Mouse (Mus musculus): Measurements from ENCODE around the gene Adam33. TPM values are rescaled to one million over a fixed set of nuclear protein-coding genes. Genes with fewer than 3 reads are reported as not detected.
"Not testable (repeated sequence)": the region's sequence is repeated elsewhere in the genome, so short reads cannot be mapped to it uniquely, and the experiment has no call there.

The Adam33 gene
- total and polyA plus RNA-seq, 2 experiments = 0.28 to 1.7 TPM

GRCm38 (mm10) chr2:131038675-131039074 is 24.9 kb downstream of the Adam33 start:
- Histone ChIP-seq H3K36me3 (ENCODE audit: control insufficient read depth, insufficient read depth, low read length) (no peaks in the 10 kb centered on the region), H3K27ac (replicated peaks; ENCODE audit: insufficient read depth, low read depth, low read length) (no peak overlapping the region), H3K4me1 (ENCODE audit: control insufficient read depth, insufficient read depth, low read length) (peaks cover 3% of the 10 kb centered on the region; the same call in 1 of the 2 replicates), H3K27me3 (ENCODE audit: control insufficient read depth, insufficient read depth, low read length) (peaks cover 11% of the 10 kb centered on the region), H3K4me3 (ENCODE audit: insufficient read depth, low read depth, low read length) (no peak overlapping the region), H3K79me2 (ENCODE audit: control insufficient read depth, insufficient read depth, low read length) (no peaks in the 10 kb centered on the region), H3K9ac (ENCODE audit: low read depth, low read length) (no peak overlapping the region)
- WGBS = 90% methylated on average over 5 of the region's 5 CpGs
- TF ChIP-seq CTCF (IDR thresholded peaks at IDR 0.05; ENCODE audit: low read depth, low read length) (no peak), POLR2A (IDR thresholded peaks at IDR 0.05; ENCODE audit: extremely low read depth, insufficient read depth, low read length) (no peak)
- no peak for DNase-seq (ENCODE audit: extremely low read depth, low read depth, low spot score)

- H3K9ac ChIP-seq (ENCODE audit: low read depth, low read length) = no peak overlapping the region
- H3K4me1 ChIP-seq (ENCODE audit: control insufficient read depth, insufficient read depth, low read length) = peaks cover 3% of the 10 kb centered on the region; the same call in 1 of the 2 replicates
- no peak overlapping the region for H3K27ac ChIP-seq (replicated peaks; ENCODE audit: insufficient read depth, low read depth, low read length)
- no peak for DNase-seq (ENCODE audit: extremely low read depth, low read depth, low spot score)
- no peaks in the 10 kb centered on the region for H3K36me3 ChIP-seq (ENCODE audit: control insufficient read depth, insufficient read depth, low read length)
- H3K4me3 ChIP-seq (ENCODE audit: insufficient read depth, low read depth, low read length) = no peak overlapping the region
- TF ChIP-seq CTCF (IDR thresholded peaks at IDR 0.05; ENCODE audit: low read depth, low read length) (no peak), POLR2A (IDR thresholded peaks at IDR 0.05; ENCODE audit: extremely low read depth, insufficient read depth, low read length) (no peak)
- peaks cover 11% of the 10 kb centered on the region for H3K27me3 ChIP-seq (ENCODE audit: control insufficient read depth, insufficient read depth, low read length)
- WGBS = 95% methylated on average over 6 of the region's 6 CpGs
- H3K79me2 ChIP-seq (ENCODE audit: control insufficient read depth, insufficient read depth, low read length) = no peaks in the 10 kb centered on the region
Measured at GRCm38 (mm10) chr2:131038197-131038596, 25.4 kb downstream of the Adam33 start.

DNA sequence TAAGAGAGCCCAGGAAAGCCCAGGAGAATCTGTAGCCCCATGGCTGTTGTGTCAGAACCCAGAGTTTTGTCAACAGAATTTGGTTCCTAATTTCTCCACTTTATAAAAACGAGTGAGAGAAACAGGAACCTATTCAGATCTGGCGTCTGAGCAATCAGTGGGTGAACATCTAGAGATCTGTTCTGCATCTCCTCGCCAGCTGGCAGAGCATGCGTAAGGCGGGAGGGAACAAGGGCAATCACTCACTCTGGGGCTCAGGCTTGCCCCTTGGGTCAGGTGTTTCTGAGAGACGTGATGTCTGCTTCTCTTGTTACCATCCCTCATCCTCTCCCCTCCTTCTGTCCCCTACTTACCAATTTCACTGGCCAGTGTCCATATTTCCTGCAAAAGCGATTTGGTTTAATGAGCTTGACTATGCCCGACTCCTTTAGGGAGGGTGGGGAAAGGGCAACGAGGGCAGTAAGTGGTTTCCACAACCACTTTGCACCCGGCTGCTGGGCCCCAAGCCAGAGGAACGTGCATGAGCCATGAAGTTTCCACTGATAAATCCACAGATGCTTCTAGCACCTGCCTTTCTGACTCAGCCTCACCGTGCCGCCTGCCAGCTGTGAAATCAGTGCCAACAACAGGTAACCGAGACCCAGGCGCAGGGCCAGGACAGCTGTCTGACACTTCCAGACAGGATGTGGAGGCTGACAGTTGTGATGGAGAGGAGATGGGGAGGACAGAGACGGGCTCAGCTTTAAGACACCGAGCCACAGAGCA is 26.2 kb downstream of the Adam33 start:
- 55% methylated on average over 17 of the region's 17 CpGs for WGBS
- H3K27ac ChIP-seq (replicated peaks; ENCODE audit: insufficient read depth, low read depth, low read length) = no peak overlapping the region
- no peak overlapping the region for H3K9ac ChIP-seq (ENCODE audit: low read depth, low read length)
- TF ChIP-seq POLR2A (IDR thresholded peaks at IDR 0.05; ENCODE audit: extremely low read depth, insufficient read depth, low read length) (no peak), CTCF (IDR thresholded peaks at IDR 0.05; ENCODE audit: low read depth, low read length) (no peak)
- peaks cover 3% of the 10 kb centered on the region; the same call in 1 of the 2 replicates for H3K4me1 ChIP-seq (ENCODE audit: control insufficient read depth, insufficient read depth, low read length)
- peaks cover 11% of the 10 kb centered on the region for H3K27me3 ChIP-seq (ENCODE audit: control insufficient read depth, insufficient read depth, low read length)
- H3K79me2 ChIP-seq (ENCODE audit: control insufficient read depth, insufficient read depth, low read length) = no peaks in the 10 kb centered on the region
- H3K4me3 ChIP-seq (ENCODE audit: insufficient read depth, low read depth, low read length) = no peak overlapping the region
- no peaks in the 10 kb centered on the region for H3K36me3 ChIP-seq (ENCODE audit: control insufficient read depth, insufficient read depth, low read length)
- DNase-seq (ENCODE audit: extremely low read depth, low read depth, low spot score) = no peak

- no peak for DNase-seq (ENCODE audit: extremely low read depth, low read depth, low spot score)
- H3K36me3 ChIP-seq (ENCODE audit: control insufficient read depth, insufficient read depth, low read length) = no peaks in the 10 kb centered on the region
Measured at GRCm38 (mm10) chr2:131036757-131037156, 26.9 kb downstream of the Adam33 start.

GRCm38 (mm10) chr2:131036343-131036742 is 27.3 kb downstream of the Adam33 start:
- Histone ChIP-seq H3K4me1 (ENCODE audit: control insufficient read depth, insufficient read depth, low read length) (no peaks in the 10 kb centered on the region), H3K79me2 (ENCODE audit: control insufficient read depth, insufficient read depth, low read length) (no peaks in the 10 kb centered on the region), H3K9ac (ENCODE audit: low read depth, low read length) (no peak overlapping the region), H3K27ac (replicated peaks; ENCODE audit: insufficient read depth, low read depth, low read length) (no peak overlapping the region), H3K27me3 (ENCODE audit: control insufficient read depth, insufficient read depth, low read length) (peaks cover 8% of the 10 kb centered on the region), H3K36me3 (ENCODE audit: control insufficient read depth, insufficient read depth, low read length) (no peaks in the 10 kb centered on the region), H3K4me3 (ENCODE audit: insufficient read depth, low read depth, low read length) (no peak overlapping the region)
- TF ChIP-seq POLR2A (IDR thresholded peaks at IDR 0.05; ENCODE audit: extremely low read depth, insufficient read depth, low read length) (no peak), CTCF (IDR thresholded peaks at IDR 0.05; ENCODE audit: low read depth, low read length) (no peak)
- DNase-seq (ENCODE audit: extremely low read depth, low read depth, low spot score) = no peak
- 96% methylated on average over 2 of the region's 2 CpGs for WGBS

More at GRCm38 (mm10) chr2:131036757-131037156, 26.9 kb downstream of the Adam33 start:
- no peak overlapping the region for H3K9ac ChIP-seq (ENCODE audit: low read depth, low read length)
- TF ChIP-seq CTCF (IDR thresholded peaks at IDR 0.05; ENCODE audit: low read depth, low read length) = no peak
- no peak for TF ChIP-seq POLR2A (IDR thresholded peaks at IDR 0.05; ENCODE audit: extremely low read depth, insufficient read depth, low read length)
- H3K27ac ChIP-seq (replicated peaks; ENCODE audit: insufficient read depth, low read depth, low read length) = no peak overlapping the region
- H3K27me3 ChIP-seq (ENCODE audit: control insufficient read depth, insufficient read depth, low read length) = peaks cover 11% of the 10 kb centered on the region
- no peak overlapping the region for H3K4me3 ChIP-seq (ENCODE audit: insufficient read depth, low read depth, low read length)
- no peaks in the 10 kb centered on the region for H3K79me2 ChIP-seq (ENCODE audit: control insufficient read depth, insufficient read depth, low read length)
- H3K4me1 ChIP-seq (ENCODE audit: control insufficient read depth, insufficient read depth, low read length) = peaks cover 3% of the 10 kb centered on the region; the same call in 1 of the 2 replicates

DNA sequence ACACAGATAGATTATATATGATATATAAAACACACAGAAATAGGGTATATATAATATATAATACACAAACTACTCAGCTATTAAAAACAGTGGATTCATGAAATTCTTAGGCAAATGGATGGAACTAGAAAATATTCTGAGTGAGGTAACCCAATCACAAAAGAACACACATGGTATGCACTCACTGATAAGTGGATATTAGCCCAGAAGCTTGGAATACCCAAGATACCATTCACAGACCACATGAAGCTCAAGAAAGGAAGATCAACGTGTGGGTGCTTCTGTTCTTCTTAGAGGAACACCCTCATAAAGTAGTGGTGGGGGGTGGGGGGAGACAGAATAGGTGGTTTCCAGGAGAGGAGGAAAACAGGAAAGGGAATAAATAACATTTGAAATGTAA is 32.2 kb downstream of the Adam33 start:
- peaks cover 10% of the 10 kb centered on the region for H3K4me1 ChIP-seq (ENCODE audit: control insufficient read depth, insufficient read depth, low read length)
- not testable (repeated sequence) for H3K27me3 ChIP-seq (ENCODE audit: control insufficient read depth, insufficient read depth, low read length); H3K4me3 ChIP-seq (ENCODE audit: insufficient read depth, low read depth, low read length); DNase-seq (ENCODE audit: extremely low read depth, low read depth, low spot score); H3K36me3 ChIP-seq (ENCODE audit: control insufficient read depth, insufficient read depth, low read length); H3K9ac ChIP-seq (ENCODE audit: low read depth, low read length); H3K27ac ChIP-seq (replicated peaks; ENCODE audit: insufficient read depth, low read depth, low read length); H3K79me2 ChIP-seq (ENCODE audit: control insufficient read depth, insufficient read depth, low read length)
- 76% methylated on average over 1 of the region's 1 CpGs for WGBS
